ENCODE assay signal across 8 mouse cellular contexts in genomic region chr9:45677236-45677781, GRCm38 (mm10).
A peak's percentile ranks its signal among the peaks of the same experiment; 100 is the strongest.
DNase-seq lines count a peak whose midpoint lies in the region; ATAC-seq and TF ChIP-seq lines count a peak whose summit lies in the region.

No protein-coding gene starts in this region.

- WGBS in limb, embryonic 13.5 days = 21% methylated on average over 12 of the region's 12 CpGs
- 22% methylated on average over 12 of the region's 12 CpGs for WGBS in neural tube, embryonic 13.5 days

- no peaks in the 10 kb centered on the region for H3K36me3 ChIP-seq in limb, embryonic 13.5 days
- no peaks in the 10 kb centered on the region for H3K36me3 ChIP-seq in neural tube, embryonic 13.5 days

- H3K4me1 ChIP-seq in bone marrow macrophage, adult 2 months (ENCODE audit: control insufficient read depth, insufficient read depth, low read length) = peaks cover 13% of the 10 kb centered on the region
- H3K4me1 ChIP-seq in limb, embryonic 13.5 days = peaks cover 25% of the 10 kb centered on the region
- H3K4me1 ChIP-seq in neural tube, embryonic 13.5 days (replicated peaks) = peaks cover 72% of the 10 kb centered on the region

- H3K27me3 ChIP-seq in limb, embryonic 13.5 days = peaks cover 8% of the 10 kb centered on the region; the same call in 1 of the 2 replicates
- H3K27me3 ChIP-seq in neural tube, embryonic 13.5 days = no peaks in the 10 kb centered on the region

- TF ChIP-seq POLR2A in bone marrow macrophage, adult 2 months (IDR thresholded peaks at IDR 0.05; ENCODE audit: borderline replicate concordance, low read depth, low read length) = no peak

- peak overlapping the region; percentile 31 for H3K9ac ChIP-seq in limb, embryonic 13.5 days
- H3K9ac ChIP-seq in neural tube, embryonic 13.5 days = peak overlapping the region; percentile 53

- peak; percentile 79; the same call in 1 of the 2 replicates for ATAC-seq in limb, embryonic 13.5 days (ENCODE audit: low FRiP score, low read depth)
- ATAC-seq in neural tube, embryonic 13.5 days (ENCODE audit: low read depth) = peak; percentile 60
- ATAC-seq in monocyte, adult 5-6 weeks (replicated peaks; ENCODE audit: insufficient number of reproducible peaks, low FRiP score, low TSS enrichment, poor library complexity, severe bottlenecking) = no peak

- peak overlapping the region; percentile 23; the same call in 1 of the 2 replicates for H3K27ac ChIP-seq in bone marrow macrophage, adult 2 months (ENCODE audit: insufficient read depth, low read depth, low read length)
- peak overlapping the region; percentile 84; the same call in 1 of the 2 replicates for H3K27ac ChIP-seq in limb, embryonic 13.5 days
- peak overlapping the region; percentile 93 for H3K27ac ChIP-seq in neural tube, embryonic 13.5 days (replicated peaks)

- H3K4me3 ChIP-seq in bone marrow macrophage, adult 2 months (ENCODE audit: insufficient read depth, low read length) = no peak overlapping the region
- H3K4me3 ChIP-seq in limb, embryonic 13.5 days = no peak overlapping the region
- no peak overlapping the region for H3K4me3 ChIP-seq in neural tube, embryonic 13.5 days

- peak overlapping the region; percentile 53 for H3K4me2 ChIP-seq in limb, embryonic 13.5 days (replicated peaks)
- peak overlapping the region; percentile 13; the same call in 1 of the 2 replicates for H3K4me2 ChIP-seq in neural tube, embryonic 13.5 days

- no peaks in the 10 kb centered on the region for H3K9me3 ChIP-seq in limb, embryonic 13.5 days
- no peaks in the 10 kb centered on the region for H3K9me3 ChIP-seq in neural tube, embryonic 13.5 days

- peak; percentile 13 to 38 for DNase-seq in adrenal gland, adult (ENCODE audit: inconsistent age in 2 of 2, low spot score in 1 of 2)
- no peak for DNase-seq in adrenal gland, adult 18-20 months (ENCODE audit: low spot score in 2 of 2)
- peak; percentile 44 for DNase-seq in gastrocnemius, postnatal 10 days
- peak; percentile 1 for DNase-seq in induced T-regulatory cell, adult 2 months (ENCODE audit: low read depth)

- no peak for TF ChIP-seq CTCF in bone marrow macrophage, adult 2 months (IDR thresholded peaks at IDR 0.05; ENCODE audit: low read depth, low read length)

Comparison
In these comparisons a context has a peak if more than half of its experiments do, and no peak if none do; other contexts are left out.
1. DNase-seq: peak in adrenal gland, adult (2 of 2), gastrocnemius, postnatal 10 days (single experiment) and induced T-regulatory cell, adult 2 months (single experiment); none in adrenal gland, adult 18-20 months (0 of 2).
2. H3K27ac ChIP-seq: peak in every context shown above with its lines; median percentile 93 in neural tube, embryonic 13.5 days; 84 in limb, embryonic 13.5 days; 23 in bone marrow macrophage, adult 2 months.